ENCODE assay signal across 23 mouse cellular contexts in genomic region chr8:105697196-105697780, GRCm38 (mm10). TPM values are rescaled to one million over a fixed set of nuclear protein-coding genes. Genes with fewer than 3 reads are reported as not detected.
DNase-seq lines count a peak whose midpoint lies in the region; ATAC-seq and TF ChIP-seq lines count a peak whose summit lies in the region.
"Had no signal": no experiment of that assay in that cellular context is flagged by ENCODE, and none has a peak within 500 bp of the region (broad histone marks: within the 10 kb centered on the region; RNA-seq: fewer than 3 reads in every experiment).

No protein-coding gene starts in this region.

- H3K4me1 ChIP-seq in cerebellum, adult 2 months (ENCODE audit: control insufficient read depth, insufficient read depth, low read length), result peaks cover 27% of the 10 kb centered on the region
- H3K4me1 ChIP-seq in forebrain, embryonic 10.5 days, result peaks cover 39% of the 10 kb centered on the region
- peaks cover 35% of the 10 kb centered on the region for H3K4me1 ChIP-seq in forebrain, embryonic 15.5 days
- H3K4me1 ChIP-seq in liver, embryonic 13.5 days (replicated peaks), result peaks cover 49% of the 10 kb centered on the region
- H3K4me1 ChIP-seq in liver, embryonic 12.5 days, result peaks cover 46% of the 10 kb centered on the region

- no peak overlapping the region for H3K4me2 ChIP-seq in forebrain, embryonic 15.5 days (replicated peaks)
- H3K4me2 ChIP-seq in liver, embryonic 13.5 days, result no peak overlapping the region
- H3K4me2 ChIP-seq in liver, embryonic 12.5 days, result no peak overlapping the region
- H3K4me2 ChIP-seq: embryonic facial prominence, embryonic 12.5 days; forebrain, embryonic 12.5 days had no signal

- H3K27me3 ChIP-seq in cerebellum, adult 2 months (ENCODE audit: control insufficient read depth, insufficient read depth, low read length), result no peaks in the 10 kb centered on the region
- H3K27me3 ChIP-seq in forebrain, embryonic 10.5 days (ENCODE audit: poor library complexity, severe bottlenecking), result peaks cover 20% of the 10 kb centered on the region
- H3K27me3 ChIP-seq in forebrain, embryonic 15.5 days, result no peaks in the 10 kb centered on the region
- H3K27me3 ChIP-seq in liver, embryonic 13.5 days, result peaks cover 15% of the 10 kb centered on the region
- peaks cover 21% of the 10 kb centered on the region for H3K27me3 ChIP-seq in liver, embryonic 12.5 days (replicated peaks)
- H3K27me3 ChIP-seq: CH12.LX, Patski had no signal

- TF ChIP-seq POLR2A in cerebellum, adult 2 months (IDR thresholded peaks at IDR 0.05; ENCODE audit: borderline replicate concordance, insufficient read depth, low read length), result no peak

- no peak overlapping the region for H3K4me3 ChIP-seq in cerebellum, adult 2 months (replicated peaks; ENCODE audit: insufficient read depth, low read depth, low read length)
- 0 out of 2 replicates have a peak overlapping the region, but pooled peaks have one; percentile 2 for H3K4me3 ChIP-seq in forebrain, embryonic 10.5 days
- no peak overlapping the region for H3K4me3 ChIP-seq in forebrain, embryonic 15.5 days
- no peak overlapping the region for H3K4me3 ChIP-seq in liver, embryonic 13.5 days (replicated peaks)
- no peak overlapping the region for H3K4me3 ChIP-seq in liver, embryonic 12.5 days
- H3K4me3 ChIP-seq: embryonic facial prominence, embryonic 10.5 days; embryonic facial prominence, embryonic 12.5 days; forebrain, embryonic 12.5 days had no signal

- peak; percentile 52 for DNase-seq in cerebellum, adult 11-12 months
- DNase-seq in cerebellum, adult 2 months, result no peak
- no peak for DNase-seq in forebrain, embryonic 10.5 days (ENCODE audit: extremely low spot score, low spot score)
- DNase-seq in liver, embryonic 13.5 days, result no peak
- DNase-seq in thymus, postnatal 4 days, result peak; percentile 22
- DNase-seq in thymus, postnatal 14 days, result no peak
- DNase-seq: adrenal gland, adult 8-10 months; adrenal gland, postnatal 14 days; adrenal gland, postnatal 36 days; B cell, adult 2 months; cerebellum, adult 8-10 months; forebrain, postnatal 0 days had no signal

- no peak for TF ChIP-seq CTCF in cerebellum, adult 2 months (IDR thresholded peaks at IDR 0.05; ENCODE audit: borderline replicate concordance, insufficient read depth, low read depth, low read length)

- ATAC-seq in forebrain, embryonic 15.5 days (replicated peaks), result no peak
- ATAC-seq in liver, embryonic 13.5 days (ENCODE audit: low read depth), result no peak
- ATAC-seq in liver, embryonic 12.5 days, result no peak
- ATAC-seq: activated CD4-positive, CD25-positive, alpha-beta regulatory T cell, adult 4 months; CD4-positive, CD25-positive, alpha-beta regulatory T cell, adult 4 months; forebrain, embryonic 14.5 days; forebrain, postnatal 0 days; Patski had no signal

- peaks cover 41% of the 10 kb centered on the region for H3K36me3 ChIP-seq in forebrain, embryonic 10.5 days (replicated peaks)
- peaks cover 29% of the 10 kb centered on the region for H3K36me3 ChIP-seq in forebrain, embryonic 15.5 days
- peaks cover 24% of the 10 kb centered on the region for H3K36me3 ChIP-seq in liver, embryonic 13.5 days
- peaks cover 25% of the 10 kb centered on the region for H3K36me3 ChIP-seq in liver, embryonic 12.5 days

- peaks cover 7% of the 10 kb centered on the region for H3K9me3 ChIP-seq in forebrain, embryonic 10.5 days
- H3K9me3 ChIP-seq in forebrain, embryonic 15.5 days, result no peaks in the 10 kb centered on the region
- H3K9me3 ChIP-seq in liver, embryonic 13.5 days (replicated peaks), result no peaks in the 10 kb centered on the region
- no peaks in the 10 kb centered on the region for H3K9me3 ChIP-seq in liver, embryonic 12.5 days (replicated peaks)
- H3K9me3 ChIP-seq: forebrain, embryonic 12.5 days; G1E had no signal

- no peak overlapping the region for H3K9ac ChIP-seq in forebrain, embryonic 15.5 days (replicated peaks)
- H3K9ac ChIP-seq in liver, embryonic 13.5 days, result no peak overlapping the region
- H3K9ac ChIP-seq in liver, embryonic 12.5 days, result no peak overlapping the region
- H3K9ac ChIP-seq: embryonic facial prominence, embryonic 12.5 days; forebrain, embryonic 12.5 days; forebrain, postnatal 0 days had no signal

- no peak overlapping the region for H3K27ac ChIP-seq in cerebellum, adult 2 months (ENCODE audit: insufficient read depth, low read length)
- H3K27ac ChIP-seq in forebrain, embryonic 10.5 days, result no peak overlapping the region
- H3K27ac ChIP-seq in forebrain, embryonic 15.5 days (replicated peaks), result no peak overlapping the region
- 0 out of 2 replicates have a peak overlapping the region, but pooled peaks have one; percentile 19 for H3K27ac ChIP-seq in liver, embryonic 13.5 days
- no peak overlapping the region for H3K27ac ChIP-seq in liver, embryonic 12.5 days
- H3K27ac ChIP-seq: embryonic facial prominence, embryonic 10.5 days; embryonic facial prominence, embryonic 12.5 days; forebrain, embryonic 12.5 days had no signal

- WGBS in cerebellum, adult 2 months, result 86% methylated on average over 17 of the region's 17 CpGs
- 91% methylated on average over 17 of the region's 17 CpGs for WGBS in forebrain, embryonic 10.5 days
- 92% methylated on average over 17 of the region's 17 CpGs for WGBS in forebrain, embryonic 15.5 days
- 87% methylated on average over 17 of the region's 17 CpGs for WGBS in liver, embryonic 13.5 days (ENCODE audit: insufficient replicate concordance)
- WGBS in liver, embryonic 12.5 days (ENCODE audit: insufficient replicate concordance), result 85% methylated on average over 17 of the region's 17 CpGs

RNA-seq across cellular contexts. Expression of gene Acd, which starts 3.6 kb away (rescaled TPM):
- 56.3 and 56.8 TPM in 2 replicates for polyA plus RNA-seq in cerebellum, adult 2 months (2012; rRNA removed)
- 75.9 and 77.1 TPM in 2 replicates for polyA plus RNA-seq in forebrain, embryonic 10.5 days (2016; fragmentation: Nextera tagmentation; extraction: Ambion mirVana)
- polyA plus RNA-seq in forebrain, embryonic 15.5 days (2015; fragmentation: Nextera tagmentation; extraction: Ambion mirVana), result 105 and 107 TPM in 2 replicates
- 24.4 and 26.8 TPM in 2 replicates for polyA plus RNA-seq in liver, embryonic 13.5 days (2015; fragmentation: Nextera tagmentation; extraction: Ambion mirVana)
- polyA plus RNA-seq in liver, embryonic 12.5 days (2016; fragmentation: Nextera tagmentation; extraction: Ambion mirVana), result 32.3 and 34.1 TPM in 2 replicates

RNA-seq across cellular contexts. Expression of gene Pard6a, which starts 3.7 kb away (rescaled TPM):
- 128 and 137 TPM in 2 replicates for polyA plus RNA-seq in cerebellum, adult 2 months (2012; rRNA removed)
- polyA plus RNA-seq in forebrain, embryonic 10.5 days (2016; fragmentation: Nextera tagmentation; extraction: Ambion mirVana), result 22.7 and 22.8 TPM in 2 replicates
- 47.1 and 52.0 TPM in 2 replicates for polyA plus RNA-seq in forebrain, embryonic 15.5 days (2015; fragmentation: Nextera tagmentation; extraction: Ambion mirVana)
- polyA plus RNA-seq in liver, embryonic 13.5 days (2015; fragmentation: Nextera tagmentation; extraction: Ambion mirVana), result 8.5 and 8.6 TPM in 2 replicates
- 9.2 and 10.8 TPM in 2 replicates for polyA plus RNA-seq in liver, embryonic 12.5 days (2016; fragmentation: Nextera tagmentation; extraction: Ambion mirVana)

RNA-seq across cellular contexts. Expression of gene 4933405L10Rik, which starts 10.2 kb away (rescaled TPM):
- polyA plus RNA-seq in cerebellum, adult 2 months (2012; rRNA removed), result 0.51 TPM in 2 replicates
- polyA plus RNA-seq in forebrain, embryonic 10.5 days (2016; fragmentation: Nextera tagmentation; extraction: Ambion mirVana), result 0.12 and 0.21 TPM in 2 replicates
- polyA plus RNA-seq in forebrain, embryonic 15.5 days (2015; fragmentation: Nextera tagmentation; extraction: Ambion mirVana), result 0.15 TPM in 1 of 2 replicates, not detected in the other
- polyA plus RNA-seq in liver, embryonic 13.5 days (2015; fragmentation: Nextera tagmentation; extraction: Ambion mirVana), result not detected in 2 replicates
- polyA plus RNA-seq in liver, embryonic 12.5 days (2016; fragmentation: Nextera tagmentation; extraction: Ambion mirVana), result 0.23 TPM in 1 of 2 replicates, not detected in the other
- polyA plus RNA-seq: activated CD4-positive, CD25-positive, alpha-beta regulatory T cell, adult 4 months; CD4-positive, CD25-positive, alpha-beta regulatory T cell, adult 4 months; embryonic facial prominence, embryonic 10.5 days had no signal

RNA-seq across cellular contexts. Expression of gene Enkd1, which starts 10.7 kb away (rescaled TPM):
- polyA plus RNA-seq in cerebellum, adult 2 months (2012; rRNA removed), result 15.3 and 17.4 TPM in 2 replicates
- polyA plus RNA-seq in forebrain, embryonic 10.5 days (2016; fragmentation: Nextera tagmentation; extraction: Ambion mirVana), result 54.3 and 56.0 TPM in 2 replicates
- 17.3 and 19.3 TPM in 2 replicates for polyA plus RNA-seq in forebrain, embryonic 15.5 days (2015; fragmentation: Nextera tagmentation; extraction: Ambion mirVana)
- polyA plus RNA-seq in liver, embryonic 13.5 days (2015; fragmentation: Nextera tagmentation; extraction: Ambion mirVana), result 8.6 and 8.8 TPM in 2 replicates
- 11.2 and 12.4 TPM in 2 replicates for polyA plus RNA-seq in liver, embryonic 12.5 days (2016; fragmentation: Nextera tagmentation; extraction: Ambion mirVana)

RNA-seq across cellular contexts. Expression of gene Carmil2, which starts 11.2 kb away (rescaled TPM):
- polyA plus RNA-seq in cerebellum, adult 2 months (2012; rRNA removed), result 69.8 and 72.1 TPM in 2 replicates
- 0.71 and 1.1 TPM in 2 replicates for polyA plus RNA-seq in forebrain, embryonic 10.5 days (2016; fragmentation: Nextera tagmentation; extraction: Ambion mirVana)
- polyA plus RNA-seq in forebrain, embryonic 15.5 days (2015; fragmentation: Nextera tagmentation; extraction: Ambion mirVana), result 12.1 and 12.3 TPM in 2 replicates
- polyA plus RNA-seq in liver, embryonic 13.5 days (2015; fragmentation: Nextera tagmentation; extraction: Ambion mirVana), result 0.29 and 0.32 TPM in 2 replicates
- polyA plus RNA-seq in liver, embryonic 12.5 days (2016; fragmentation: Nextera tagmentation; extraction: Ambion mirVana), result 0.86 TPM in 2 replicates

Comparison
In these comparisons a context has a peak if more than half of its experiments do, and no peak if none do; other contexts are left out.
1. DNase-seq: peak in cerebellum, adult 11-12 months (single experiment) and thymus, postnatal 4 days (single experiment); none in cerebellum, adult 2 months (0 of 2), forebrain, embryonic 10.5 days (single experiment), liver, embryonic 13.5 days (single experiment) and thymus, postnatal 14 days (single experiment).